Mouse (Mus musculus): ENCODE data around the gene Clrn1. TPM values are rescaled to one million over a fixed set of nuclear protein-coding genes. Genes with fewer than 3 reads are reported as not detected.
"Not testable (repeated sequence)": the region's sequence is repeated elsewhere in the genome, so short reads cannot be mapped to it uniquely, and the experiment has no call there.

Gene Clrn1
- polyA plus RNA-seq, 1 experiment from 2014 or later: 3.7 TPM

DNA sequence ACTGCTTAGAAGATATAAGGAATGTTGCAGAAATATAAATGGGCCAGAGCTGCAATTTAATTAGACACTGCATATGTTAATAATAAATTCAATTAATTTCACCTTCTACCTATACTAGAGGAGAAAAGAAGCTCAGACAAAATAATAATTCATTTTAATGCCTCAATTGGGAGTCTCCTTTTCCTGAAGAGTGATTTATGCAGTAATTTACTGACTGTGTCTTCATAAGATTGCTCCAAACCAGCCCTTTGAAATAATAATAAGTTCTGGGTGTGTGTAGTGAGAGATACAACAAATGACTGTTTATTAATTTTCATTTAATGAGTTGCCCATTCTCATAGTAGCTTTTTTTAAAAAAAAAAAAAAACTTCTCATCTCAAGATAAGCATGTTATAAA, 1.6 kb downstream of the Clrn1 start:
- Histone ChIP-seq H3K27ac (no peak overlapping the region), H3K4me1 (peaks cover 16% of the 10 kb centered on the region)
- ATAC-seq (replicated peaks; ENCODE audit: low FRiP score): no peak

DNA sequence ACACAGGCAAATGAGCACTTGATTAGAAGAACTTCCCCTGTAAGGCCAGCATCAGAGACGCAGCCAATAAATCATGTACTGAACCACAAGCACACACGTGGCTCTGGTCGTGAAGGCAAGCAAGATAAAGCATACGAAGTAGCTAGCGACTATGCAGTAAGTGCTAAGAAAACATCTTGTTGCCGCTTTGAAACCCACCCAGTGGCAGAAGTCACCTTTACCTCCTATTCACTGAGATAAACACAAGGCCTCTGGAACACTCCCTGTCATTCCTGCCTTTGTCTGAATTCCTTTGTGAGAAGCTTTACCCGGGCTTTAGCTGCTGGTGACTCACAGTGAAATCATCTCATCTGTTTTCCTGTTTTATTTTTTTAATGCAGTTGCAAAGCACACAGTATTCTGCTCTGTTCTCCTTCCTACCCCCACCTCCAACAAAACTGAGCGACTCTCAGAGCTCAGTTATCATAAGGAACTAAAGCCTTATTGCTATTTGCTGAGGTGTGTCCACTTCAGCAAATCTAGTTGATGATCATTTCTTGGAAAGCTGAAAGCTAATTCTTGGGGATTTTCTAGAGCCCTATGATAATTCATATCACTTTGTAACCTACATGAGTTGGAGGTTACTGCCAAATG, 2.1 kb downstream of the Clrn1 start:
- peak overlapping the region; percentile 25; the same call in 1 of the 2 replicates for H3K4me2 ChIP-seq
- no peaks in the 10 kb centered on the region for H3K9me3 ChIP-seq (replicated peaks)
- no peaks in the 10 kb centered on the region for H3K27me3 ChIP-seq
- no peaks in the 10 kb centered on the region for H3K36me3 ChIP-seq
- H3K9ac ChIP-seq: no peak overlapping the region
- no peak overlapping the region for H3K4me3 ChIP-seq (replicated peaks)
- 0 out of 2 replicates have a peak, but pooled peaks have one; percentile 22 for ATAC-seq (replicated peaks; ENCODE audit: low FRiP score)
- peaks cover 16% of the 10 kb centered on the region for H3K4me1 ChIP-seq
- H3K27ac ChIP-seq: 0 out of 2 replicates have a peak overlapping the region, but pooled peaks have one; percentile 13
- WGBS: 13% methylated on average over 8 of the region's 8 CpGs

More for the DNA sequence above, 1.6 kb downstream of the Clrn1 start:
- H3K36me3 ChIP-seq: no peaks in the 10 kb centered on the region
- no peak overlapping the region for H3K4me3 ChIP-seq (replicated peaks)
- H3K4me2 ChIP-seq: no peak overlapping the region
- no peaks in the 10 kb centered on the region for H3K9me3 ChIP-seq (replicated peaks)
- no peak overlapping the region for H3K9ac ChIP-seq
- H3K27me3 ChIP-seq: no peaks in the 10 kb centered on the region

GRCm38 (mm10) chr3:58881016-58881415, 4.1 kb downstream of the Clrn1 start:
- Histone ChIP-seq H3K27ac (no peak overlapping the region), H3K27me3 (no peaks in the 10 kb centered on the region), H3K4me1 (peaks cover 16% of the 10 kb centered on the region), H3K9ac (no peak overlapping the region), H3K36me3 (no peaks in the 10 kb centered on the region), H3K9me3 (replicated peaks) (no peaks in the 10 kb centered on the region), H3K4me2 (no peak overlapping the region), H3K4me3 (replicated peaks) (no peak overlapping the region)
- no peak for ATAC-seq (replicated peaks; ENCODE audit: low FRiP score)
- 60% methylated on average over 1 of the region's 1 CpGs for WGBS

GRCm38 (mm10) chr3:58880181-58880580, 5.0 kb downstream of the Clrn1 start:
- no peaks in the 10 kb centered on the region for H3K36me3 ChIP-seq
- peak; percentile 24; the same call in 1 of the 2 replicates for ATAC-seq (replicated peaks; ENCODE audit: low FRiP score)
- H3K4me2 ChIP-seq: no peak overlapping the region
- no peak overlapping the region for H3K9ac ChIP-seq
- no peak overlapping the region for H3K4me3 ChIP-seq (replicated peaks)
- peaks cover 16% of the 10 kb centered on the region for H3K4me1 ChIP-seq
- H3K27me3 ChIP-seq: no peaks in the 10 kb centered on the region
- no peak overlapping the region for H3K27ac ChIP-seq
- WGBS: 35% methylated on average over 2 of the region's 2 CpGs
- H3K9me3 ChIP-seq (replicated peaks): no peaks in the 10 kb centered on the region

- not testable (repeated sequence) for H3K9ac ChIP-seq; H3K36me3 ChIP-seq; ATAC-seq (replicated peaks; ENCODE audit: low FRiP score); H3K4me3 ChIP-seq (replicated peaks); H3K27ac ChIP-seq; H3K4me1 ChIP-seq; H3K27me3 ChIP-seq; H3K9me3 ChIP-seq (replicated peaks); H3K4me2 ChIP-seq
- WGBS: 84% methylated on average over 2 of the region's 2 CpGs
These were observed 13.3 kb downstream of the Clrn1 start for GRCm38 (mm10) chr3:58871882-58872281.

DNA sequence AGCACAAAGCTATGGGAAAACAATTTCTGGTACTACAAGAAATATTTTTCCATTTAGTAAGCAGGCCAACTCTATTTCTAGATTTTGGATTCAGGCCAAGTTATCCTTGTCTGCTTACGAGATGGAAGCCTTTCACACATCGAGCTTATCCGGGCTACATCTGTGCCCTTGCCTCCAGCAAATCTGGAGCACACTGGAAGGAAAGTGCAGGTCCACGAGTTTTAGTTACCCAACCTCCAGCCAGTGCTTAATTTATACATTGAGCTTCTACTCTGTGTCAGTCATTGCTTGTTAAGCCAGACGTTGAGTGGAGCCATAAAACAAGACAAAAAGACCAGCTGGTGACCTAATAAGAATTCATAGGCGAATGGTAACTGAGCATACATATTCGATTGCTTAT, 19.4 kb downstream of the Clrn1 start:
- no peak for ATAC-seq (replicated peaks; ENCODE audit: low FRiP score)
- Histone ChIP-seq H3K4me3 (replicated peaks) (no peak overlapping the region), H3K36me3 (no peaks in the 10 kb centered on the region), H3K9me3 (replicated peaks) (no peaks in the 10 kb centered on the region), H3K4me2 (no peak overlapping the region), H3K4me1 (no peaks in the 10 kb centered on the region), H3K27ac (no peak overlapping the region), H3K27me3 (no peaks in the 10 kb centered on the region), H3K9ac (no peak overlapping the region)
- 57% methylated on average over 7 of the region's 7 CpGs for WGBS

DNA sequence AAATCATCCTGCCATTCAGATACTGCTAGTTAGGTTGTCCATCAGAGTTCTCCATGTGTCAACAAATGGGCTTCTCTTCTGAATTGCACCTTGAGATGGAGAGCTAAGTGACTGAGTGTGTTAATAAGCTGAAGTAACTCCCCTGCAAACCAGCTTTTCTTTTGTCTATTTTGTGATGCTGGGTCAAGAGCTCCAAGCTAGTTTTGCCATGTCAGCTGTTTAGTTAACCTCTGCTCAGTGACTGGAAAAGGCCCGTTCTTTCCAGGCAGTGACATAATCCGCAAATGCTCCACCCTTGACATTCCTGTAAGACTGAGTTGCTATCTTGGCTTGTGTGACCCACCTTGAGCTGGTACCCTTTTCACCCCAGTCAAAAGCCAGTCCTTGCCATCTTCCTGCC, 22.2 kb downstream of the Clrn1 start:
- H3K27ac ChIP-seq: no peak overlapping the region
- H3K9me3 ChIP-seq (replicated peaks): no peaks in the 10 kb centered on the region
- no peaks in the 10 kb centered on the region for H3K36me3 ChIP-seq
- 44% methylated on average over 2 of the region's 2 CpGs for WGBS
- no peak overlapping the region for H3K4me2 ChIP-seq
- no peaks in the 10 kb centered on the region for H3K4me1 ChIP-seq
- ATAC-seq (replicated peaks; ENCODE audit: low FRiP score): no peak
- H3K9ac ChIP-seq: no peak overlapping the region
- H3K27me3 ChIP-seq: no peaks in the 10 kb centered on the region
- H3K4me3 ChIP-seq (replicated peaks): no peak overlapping the region

DNA sequence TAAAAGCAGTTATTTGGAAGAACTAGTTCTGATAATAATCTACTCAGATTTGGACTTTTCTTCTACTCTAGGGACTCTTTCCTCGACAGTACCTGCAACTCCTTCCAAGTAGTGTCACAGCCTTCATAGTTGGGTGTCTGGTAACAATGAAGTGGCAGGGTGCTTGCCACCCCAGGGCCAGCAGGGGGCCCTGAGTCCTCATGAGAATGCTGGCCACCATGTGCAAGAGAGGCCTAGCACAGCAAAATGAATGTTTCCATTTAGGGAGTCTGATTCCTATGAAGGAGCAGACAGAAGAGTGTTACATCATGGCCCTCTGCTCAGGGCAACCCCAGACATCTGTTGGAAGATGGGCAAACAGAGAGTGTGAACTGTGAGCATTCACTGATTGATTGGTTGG, 41.7 kb downstream of the Clrn1 start:
- 0 out of 2 replicates have a peak, but pooled peaks have one; percentile 64 for ATAC-seq (replicated peaks; ENCODE audit: low FRiP score)
- Histone ChIP-seq H3K4me2 (no peak overlapping the region), H3K27ac (no peak overlapping the region), H3K36me3 (no peaks in the 10 kb centered on the region), H3K27me3 (no peaks in the 10 kb centered on the region), H3K4me1 (no peaks in the 10 kb centered on the region), H3K4me3 (replicated peaks) (no peak overlapping the region), H3K9ac (no peak overlapping the region), H3K9me3 (replicated peaks) (no peaks in the 10 kb centered on the region)
- WGBS: 47% methylated on average over 1 of the region's 1 CpGs

GRCm38 (mm10) chr3:58833442-58834160, 51.5 kb downstream of the Clrn1 start:
- Histone ChIP-seq H3K4me2 (no peak overlapping the region), H3K27ac (no peak overlapping the region), H3K4me3 (replicated peaks) (no peak overlapping the region), H3K4me1 (no peaks in the 10 kb centered on the region), H3K9me3 (replicated peaks) (no peaks in the 10 kb centered on the region), H3K36me3 (no peaks in the 10 kb centered on the region), H3K27me3 (no peaks in the 10 kb centered on the region), H3K9ac (no peak overlapping the region)
- no peak for ATAC-seq (replicated peaks; ENCODE audit: low FRiP score)
- WGBS: 84% methylated on average over 5 of the region's 5 CpGs

GRCm38 (mm10) chr3:58832888-58833287, 52.3 kb downstream of the Clrn1 start:
- H3K36me3 ChIP-seq: no peaks in the 10 kb centered on the region
- no peak overlapping the region for H3K9ac ChIP-seq
- no peak overlapping the region for H3K4me3 ChIP-seq (replicated peaks)
- no peak for ATAC-seq (replicated peaks; ENCODE audit: low FRiP score)
- H3K9me3 ChIP-seq (replicated peaks): no peaks in the 10 kb centered on the region
- 86% methylated on average over 2 of the region's 2 CpGs for WGBS
- H3K27ac ChIP-seq: no peak overlapping the region
- H3K27me3 ChIP-seq: no peaks in the 10 kb centered on the region
- H3K4me1 ChIP-seq: no peaks in the 10 kb centered on the region
- H3K4me2 ChIP-seq: no peak overlapping the region

GRCm38 (mm10) chr3:58831586-58831985, 53.6 kb downstream of the Clrn1 start:
- ATAC-seq (replicated peaks; ENCODE audit: low FRiP score): no peak
- Histone ChIP-seq H3K9me3 (replicated peaks) (no peaks in the 10 kb centered on the region), H3K27me3 (no peaks in the 10 kb centered on the region), H3K4me3 (replicated peaks) (no peak overlapping the region), H3K9ac (no peak overlapping the region), H3K27ac (no peak overlapping the region), H3K4me2 (no peak overlapping the region), H3K4me1 (no peaks in the 10 kb centered on the region), H3K36me3 (no peaks in the 10 kb centered on the region)
- WGBS: 80% methylated on average over 5 of the region's 5 CpGs

GRCm38 (mm10) chr3:58829926-58830325, 55.2 kb downstream of the Clrn1 start:
- WGBS: 87% methylated on average over 1 of the region's 1 CpGs
- Histone ChIP-seq H3K36me3 (no peaks in the 10 kb centered on the region), H3K27me3 (no peaks in the 10 kb centered on the region), H3K4me3 (replicated peaks) (no peak overlapping the region), H3K4me1 (no peaks in the 10 kb centered on the region), H3K27ac (no peak overlapping the region), H3K9ac (no peak overlapping the region), H3K9me3 (replicated peaks) (no peaks in the 10 kb centered on the region), H3K4me2 (no peak overlapping the region)
- no peak for ATAC-seq (replicated peaks; ENCODE audit: low FRiP score)

Measured in kidney, embryonic 15.5 days (tissue).